Mouse (Mus musculus) embryonic facial prominence, embryonic 15.5 days (tissue): ENCODE measurements around the gene Psen1. TPM values are rescaled to one million over a fixed set of nuclear protein-coding genes. Genes with fewer than 3 reads are reported as not detected.
A peak's percentile ranks its signal among the peaks of the same experiment; 100 is the strongest.

Experiments used
- ATAC-seq: fragments of 200-750 bp; cut with Nextera tagmentation; 2 replicates; pipeline ENCODE4 v1.8.0; 2017; ENCODE audit warnings: low read depth, moderate TSS enrichment; ENCODE audit not compliant: insufficient number of reproducible peaks, low FRiP score, low TSS enrichment
- H3K27ac ChIP-seq: fragments of 300-500 bp; sonication (generic); replicated peaks from 2 replicates; pipeline ENCODE4 v1.5.1; 2015; ENCODE audit warnings: mild to moderate bottlenecking, inconsistent platforms
- H3K27me3 ChIP-seq: fragments of 300-500 bp; sonication (generic); 2 replicates; pipeline ENCODE4 v1.6.1; 2015; ENCODE audit warnings: inconsistent platforms
- H3K36me3 ChIP-seq: fragments of 300-500 bp; sonication (generic); 2 replicates; pipeline ENCODE4 v1.6.1; 2015; ENCODE audit warnings: mild to moderate bottlenecking, inconsistent platforms
- H3K4me1 ChIP-seq: fragments of 300-500 bp; sonication (generic); 2 replicates; pipeline ENCODE4 v1.6.1; 2015; ENCODE audit warnings: inconsistent platforms
- H3K4me2 ChIP-seq: fragments of 300-500 bp; sonication (generic); replicated peaks from 2 replicates; pipeline ENCODE4 v1.6.1; 2015; ENCODE audit warnings: mild to moderate bottlenecking, inconsistent platforms
- H3K4me3 ChIP-seq: fragments of 300-500 bp; sonication (generic); replicated peaks from 2 replicates; pipeline ENCODE4 v1.5.1; 2015; ENCODE audit warnings: mild to moderate bottlenecking, inconsistent platforms
- H3K9ac ChIP-seq: fragments of 300-500 bp; sonication (generic); 2 replicates; pipeline ENCODE4 v1.6.1; 2015; ENCODE audit warnings: inconsistent platforms
- H3K9me3 ChIP-seq: fragments of 300-500 bp; sonication (generic); replicated peaks from 2 replicates; pipeline ENCODE4 v1.6.1; 2016; ENCODE audit warnings: inconsistent platforms
- WGBS: fragments of 180-500 bp; shearing (Covaris S2); methylation state at CpG from one replicate; pipeline ENCODE4 v1.1.7; 2015; 5-methylcytosine and 5-hydroxymethylcytosine counted together
- polyA plus RNA-seq: library from polyadenylated mRNA; unstranded; fragments of >200 nt; fragmentation: Nextera tagmentation; extraction: Ambion mirVana; gene quantifications from 2 replicates; pipeline ENCODE4 v1.2.1, GENCODE M21; 2015

Gene Psen1
- polyA plus RNA-seq, 1 experiment from 2014 or later: 72.3 TPM

- ATAC-seq: no peak
- H3K27me3 ChIP-seq: no peaks in the 10 kb centered on the region
- no peaks in the 10 kb centered on the region for H3K9me3 ChIP-seq
- H3K9ac ChIP-seq: no peak overlapping the region
- peaks cover 16% of the 10 kb centered on the region for H3K36me3 ChIP-seq
- WGBS: 80% methylated on average over 4 of the region's 4 CpGs
- H3K27ac ChIP-seq: no peak overlapping the region
- H3K4me2 ChIP-seq: no peak overlapping the region
- no peak overlapping the region for H3K4me3 ChIP-seq
- H3K4me1 ChIP-seq: no peaks in the 10 kb centered on the region
These were observed 10.7 kb downstream of the Psen1 start for GRCm38 (mm10) chr12:83698637-83699036.

- no peak overlapping the region for H3K4me2 ChIP-seq
- H3K9ac ChIP-seq: no peak overlapping the region
- H3K4me3 ChIP-seq: no peak overlapping the region
- H3K27ac ChIP-seq: no peak overlapping the region
- no peaks in the 10 kb centered on the region for H3K4me1 ChIP-seq
- H3K9me3 ChIP-seq: no peaks in the 10 kb centered on the region
- ATAC-seq: no peak
- peaks cover 23% of the 10 kb centered on the region for H3K36me3 ChIP-seq
- no peaks in the 10 kb centered on the region for H3K27me3 ChIP-seq
- WGBS: 82% methylated on average over 7 of the region's 7 CpGs
These were observed 13.7 kb downstream of the Psen1 start for GRCm38 (mm10) chr12:83701608-83702007.

GRCm38 (mm10) chr12:83702796-83703195 lies 14.8 kb downstream of the Psen1 start:
- Histone ChIP-seq H3K4me3 (no peak overlapping the region), H3K4me2 (no peak overlapping the region), H3K9me3 (no peaks in the 10 kb centered on the region), H3K27ac (no peak overlapping the region), H3K9ac (no peak overlapping the region), H3K27me3 (no peaks in the 10 kb centered on the region), H3K36me3 (peaks cover 30% of the 10 kb centered on the region), H3K4me1 (no peaks in the 10 kb centered on the region)
- no peak for ATAC-seq
- WGBS: 87% methylated on average over 4 of the region's 4 CpGs

- 88% methylated on average over 4 of the region's 4 CpGs for WGBS
- peaks cover 19% of the 10 kb centered on the region; the same call in 1 of the 2 replicates for H3K36me3 ChIP-seq
- no peak overlapping the region for H3K27ac ChIP-seq
- no peak for ATAC-seq
- H3K9me3 ChIP-seq: no peaks in the 10 kb centered on the region
- H3K9ac ChIP-seq: no peak overlapping the region
- H3K4me2 ChIP-seq: no peak overlapping the region
- H3K4me1 ChIP-seq: no peaks in the 10 kb centered on the region
- no peak overlapping the region for H3K4me3 ChIP-seq
- no peaks in the 10 kb centered on the region for H3K27me3 ChIP-seq
These were observed 19.0 kb downstream of the Psen1 start for GRCm38 (mm10) chr12:83706951-83707350.

GRCm38 (mm10) chr12:83708160-83709092 lies 20.5 kb downstream of the Psen1 start:
- Histone ChIP-seq H3K4me2 (no peak overlapping the region), H3K4me3 (no peak overlapping the region), H3K9ac (no peak overlapping the region), H3K9me3 (no peaks in the 10 kb centered on the region), H3K27ac (peak overlapping the region; percentile 4; the same call in 1 of the 2 replicates), H3K27me3 (no peaks in the 10 kb centered on the region), H3K4me1 (no peaks in the 10 kb centered on the region), H3K36me3 (peaks cover 33% of the 10 kb centered on the region)
- ATAC-seq: no peak
- WGBS: 75% methylated on average over 7 of the region's 7 CpGs

- Histone ChIP-seq H3K9me3 (no peaks in the 10 kb centered on the region), H3K4me1 (no peaks in the 10 kb centered on the region), H3K4me2 (no peak overlapping the region), H3K36me3 (peaks cover 39% of the 10 kb centered on the region), H3K9ac (no peak overlapping the region), H3K4me3 (no peak overlapping the region), H3K27ac (no peak overlapping the region), H3K27me3 (no peaks in the 10 kb centered on the region)
- 88% methylated on average over 2 of the region's 2 CpGs for WGBS
- ATAC-seq: no peak
These were observed 22.0 kb downstream of the Psen1 start for GRCm38 (mm10) chr12:83709934-83710333.

- Histone ChIP-seq H3K27me3 (no peaks in the 10 kb centered on the region), H3K4me2 (no peak overlapping the region), H3K4me1 (no peaks in the 10 kb centered on the region), H3K9ac (no peak overlapping the region), H3K27ac (no peak overlapping the region), H3K4me3 (no peak overlapping the region), H3K9me3 (no peaks in the 10 kb centered on the region), H3K36me3 (peaks cover 59% of the 10 kb centered on the region)
- ATAC-seq: no peak
- WGBS: 42% methylated on average over 2 of the region's 2 CpGs
These were observed 25.8 kb downstream of the Psen1 start for GRCm38 (mm10) chr12:83713749-83714148.

- H3K9me3 ChIP-seq: no peaks in the 10 kb centered on the region
- no peak for ATAC-seq
- WGBS: 85% methylated on average over 15 of the region's 15 CpGs
- no peak overlapping the region for H3K9ac ChIP-seq
- H3K27ac ChIP-seq: no peak overlapping the region
- H3K4me1 ChIP-seq: peaks cover 11% of the 10 kb centered on the region
- H3K27me3 ChIP-seq: no peaks in the 10 kb centered on the region
- H3K36me3 ChIP-seq: peaks cover 54% of the 10 kb centered on the region
- no peak overlapping the region for H3K4me3 ChIP-seq
- no peak overlapping the region for H3K4me2 ChIP-seq
These were observed 28.6 kb downstream of the Psen1 start for GRCm38 (mm10) chr12:83716416-83717184.

- Histone ChIP-seq H3K36me3 (peaks cover 52% of the 10 kb centered on the region), H3K9me3 (no peaks in the 10 kb centered on the region), H3K4me3 (no peak overlapping the region), H3K27me3 (no peaks in the 10 kb centered on the region), H3K9ac (no peak overlapping the region), H3K4me1 (peaks cover 12% of the 10 kb centered on the region), H3K27ac (no peak overlapping the region), H3K4me2 (no peak overlapping the region)
- WGBS: 86% methylated on average over 1 of the region's 1 CpGs
- no peak for ATAC-seq
These were observed 31.5 kb downstream of the Psen1 start for GRCm38 (mm10) chr12:83719431-83719830.

- H3K4me1 ChIP-seq: peaks cover 12% of the 10 kb centered on the region
- peak overlapping the region; percentile 88 for H3K27ac ChIP-seq
- H3K4me2 ChIP-seq: 0 out of 2 replicates have a peak overlapping the region, but pooled peaks have one; percentile 26
- H3K9ac ChIP-seq: no peak overlapping the region
- WGBS: 26% methylated on average over 6 of the region's 6 CpGs
- no peaks in the 10 kb centered on the region for H3K27me3 ChIP-seq
- H3K4me3 ChIP-seq: no peak overlapping the region
- peaks cover 53% of the 10 kb centered on the region for H3K36me3 ChIP-seq
- peak; percentile 71 for ATAC-seq
- no peaks in the 10 kb centered on the region for H3K9me3 ChIP-seq
These were observed 33.3 kb downstream of the Psen1 start for GRCm38 (mm10) chr12:83721281-83721680.

GRCm38 (mm10) chr12:83723037-83723436 lies 35.1 kb downstream of the Psen1 start:
- Histone ChIP-seq H3K4me3 (no peak overlapping the region), H3K9ac (no peak overlapping the region), H3K4me2 (no peak overlapping the region), H3K36me3 (peaks cover 44% of the 10 kb centered on the region), H3K4me1 (peaks cover 12% of the 10 kb centered on the region), H3K27me3 (no peaks in the 10 kb centered on the region), H3K9me3 (no peaks in the 10 kb centered on the region), H3K27ac (no peak overlapping the region)
- no peak for ATAC-seq
- WGBS: 69% methylated on average over 3 of the region's 3 CpGs
